Mouse (Mus musculus) spleen, adult 2 months (tissue): ENCODE measurements around the gene Chmp4b. TPM values are rescaled to one million over a fixed set of nuclear protein-coding genes. Genes with fewer than 3 reads are reported as not detected.

Experiments used
- DNase-seq, 2 experiments: peaks; one replicate each; pipeline versions ENCODE4 v3.0.0 to v3.0.0-alpha.2; 2012 to 2021; ENCODE audit warnings: low spot score in 2 of 2, low read depth in 1 of 2
- H3K27ac ChIP-seq: fragments of 200-500 bp; 2 replicates; pipeline ENCODE4 v1.5.1; 2012; ENCODE audit warnings: low read length, inconsistent platforms; ENCODE audit not compliant: insufficient read depth
- H3K27me3 ChIP-seq: fragments of 200-500 bp; 2 replicates; pipeline ENCODE4 v1.6.1; 2012; ENCODE audit warnings: mild to moderate bottlenecking, moderate library complexity, low read length, inconsistent platforms; ENCODE audit not compliant: control insufficient read depth, insufficient read depth
- H3K36me3 ChIP-seq: fragments of 200-500 bp; 2 replicates; pipeline ENCODE4 v1.6.1; 2012; ENCODE audit warnings: mild to moderate bottlenecking, low read length, inconsistent platforms; ENCODE audit not compliant: control insufficient read depth, insufficient read depth
- H3K4me1 ChIP-seq: fragments of 200-500 bp; 2 replicates; pipeline ENCODE4 v1.6.1; 2011; ENCODE audit warnings: inconsistent platforms; ENCODE audit not compliant: control insufficient read depth, insufficient read depth, insufficient read length
- H3K4me3 ChIP-seq: fragments of 200-500 bp; 2 replicates; pipeline ENCODE4 v1.5.1; 2011; ENCODE audit warnings: mild to moderate bottlenecking, inconsistent platforms; ENCODE audit not compliant: insufficient read depth, insufficient read length; ENCODE audit errors: extremely low read depth
- CTCF ChIP-seq: fragments of 200-500 bp; IDR thresholded peaks from 2 replicates; pipeline ENCODE4 v1.5.1; 2011; ENCODE audit warnings: mild to moderate bottlenecking, inconsistent platforms; ENCODE audit not compliant: insufficient read depth, insufficient read length, insufficient replicate concordance; ENCODE audit errors: extremely low read depth
- POLR2A ChIP-seq: fragments of 200-500 bp; IDR thresholded peaks from 2 replicates; pipeline ENCODE4 v1.6.1; 2011; ENCODE audit warnings: low read depth, low read length, inconsistent platforms
- WGBS: fragments of 180-500 bp; shearing (Covaris S2); methylation state at CpG from one replicate; pipeline ENCODE4 v1.1.7; 2018; 5-methylcytosine and 5-hydroxymethylcytosine counted together
- polyA plus RNA-seq: library from polyadenylated mRNA; depleted of rRNA; stranded (reverse); fragments of >200 nt; gene quantifications from 2 replicates; pipeline ENCODE4 v1.2.3, GENCODE M21; 2012

Chmp4b gene
- polyA plus RNA-seq, 1 experiment = 52.8 TPM

DNA sequence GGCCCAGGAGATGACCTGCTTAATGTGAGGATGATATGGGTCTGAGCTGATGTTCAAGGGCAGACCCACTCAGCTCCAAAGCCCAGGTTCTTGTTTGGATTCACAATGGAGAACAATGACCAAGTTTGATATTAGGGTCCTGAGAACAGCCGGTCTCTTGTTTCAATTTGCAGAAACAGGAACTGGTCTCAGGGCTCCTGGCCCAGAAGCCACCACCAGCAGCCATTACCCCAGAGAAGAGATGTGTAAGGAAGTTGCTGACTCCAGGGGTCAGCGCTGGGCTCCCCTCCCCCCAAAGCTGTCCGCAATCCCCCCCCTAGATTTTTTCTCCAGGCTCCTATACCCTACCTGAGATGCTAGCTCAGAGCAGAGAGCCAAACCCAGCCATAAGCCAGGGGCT lies 62.5 kb downstream of the Chmp4b start:
- DNase-seq = no peak
- no peaks in the 10 kb centered on the region for H3K4me1 ChIP-seq
- H3K36me3 ChIP-seq = no peaks in the 10 kb centered on the region
- no peak overlapping the region for H3K4me3 ChIP-seq
- TF ChIP-seq CTCF (no peak), POLR2A (no peak)
- 35% methylated on average over 3 of the region's 3 CpGs for WGBS
- no peak overlapping the region for H3K27ac ChIP-seq
- H3K27me3 ChIP-seq = no peaks in the 10 kb centered on the region

GRCm38 (mm10) chr2:154716586-154716985 lies 65.1 kb downstream of the Chmp4b start:
- Histone ChIP-seq H3K4me3 (no peak overlapping the region), H3K27ac (no peak overlapping the region), H3K4me1 (no peaks in the 10 kb centered on the region), H3K27me3 (no peaks in the 10 kb centered on the region), H3K36me3 (no peaks in the 10 kb centered on the region)
- no peak for TF ChIP-seq POLR2A
- no peak for TF ChIP-seq CTCF
- 90% methylated on average over 4 of the region's 4 CpGs for WGBS
- DNase-seq = no peak

- Histone ChIP-seq H3K27ac (no peak overlapping the region), H3K27me3 (no peaks in the 10 kb centered on the region), H3K36me3 (no peaks in the 10 kb centered on the region), H3K4me3 (no peak overlapping the region), H3K4me1 (no peaks in the 10 kb centered on the region)
- no peak for DNase-seq
- TF ChIP-seq CTCF (no peak), POLR2A (no peak)
These were observed 65.6 kb downstream of the Chmp4b start for GRCm38 (mm10) chr2:154717081-154717480.

- 91% methylated on average over 12 of the region's 12 CpGs for WGBS
- Histone ChIP-seq H3K27me3 (no peaks in the 10 kb centered on the region), H3K4me1 (no peaks in the 10 kb centered on the region), H3K4me3 (no peak overlapping the region), H3K27ac (no peak overlapping the region), H3K36me3 (no peaks in the 10 kb centered on the region)
- no peak for TF ChIP-seq POLR2A
- TF ChIP-seq CTCF = no peak
- DNase-seq = no peak
These were observed 67.5 kb downstream of the Chmp4b start for GRCm38 (mm10) chr2:154718855-154719556.

- TF ChIP-seq CTCF (no peak), POLR2A (no peak)
- WGBS = 42% methylated on average over 2 of the region's 2 CpGs
- DNase-seq = no peak
- no peak overlapping the region for H3K27ac ChIP-seq
- no peaks in the 10 kb centered on the region for H3K36me3 ChIP-seq
- H3K4me3 ChIP-seq = no peak overlapping the region
- H3K27me3 ChIP-seq = no peaks in the 10 kb centered on the region
- no peaks in the 10 kb centered on the region for H3K4me1 ChIP-seq
These were observed 68.8 kb downstream of the Chmp4b start for GRCm38 (mm10) chr2:154720315-154720714.

DNA sequence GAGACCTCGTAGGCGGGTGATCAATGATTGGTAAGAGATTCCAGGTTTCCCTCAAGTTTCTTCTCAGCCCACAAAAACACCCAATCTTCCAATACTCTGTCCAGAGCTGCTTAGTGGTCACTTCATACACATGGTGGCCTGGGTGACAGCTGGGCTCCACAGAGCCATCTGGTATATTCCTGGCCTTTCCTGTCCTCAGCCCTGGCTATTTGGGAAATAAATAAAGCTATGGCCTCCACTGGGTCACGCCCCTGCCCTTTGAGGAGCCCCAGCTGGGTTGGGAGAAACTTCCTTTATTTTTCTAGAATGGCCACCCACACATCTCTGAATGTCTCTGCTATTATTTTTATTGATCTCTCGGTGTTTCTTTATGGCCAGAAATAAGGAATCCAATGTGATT lies 72.0 kb downstream of the Chmp4b start:
- TF ChIP-seq POLR2A (no peak), CTCF (no peak)
- DNase-seq = no peak
- Histone ChIP-seq H3K27me3 (no peaks in the 10 kb centered on the region), H3K27ac (no peak overlapping the region), H3K4me3 (no peak overlapping the region), H3K4me1 (no peaks in the 10 kb centered on the region), H3K36me3 (no peaks in the 10 kb centered on the region)
- WGBS = 83% methylated on average over 4 of the region's 4 CpGs

DNA sequence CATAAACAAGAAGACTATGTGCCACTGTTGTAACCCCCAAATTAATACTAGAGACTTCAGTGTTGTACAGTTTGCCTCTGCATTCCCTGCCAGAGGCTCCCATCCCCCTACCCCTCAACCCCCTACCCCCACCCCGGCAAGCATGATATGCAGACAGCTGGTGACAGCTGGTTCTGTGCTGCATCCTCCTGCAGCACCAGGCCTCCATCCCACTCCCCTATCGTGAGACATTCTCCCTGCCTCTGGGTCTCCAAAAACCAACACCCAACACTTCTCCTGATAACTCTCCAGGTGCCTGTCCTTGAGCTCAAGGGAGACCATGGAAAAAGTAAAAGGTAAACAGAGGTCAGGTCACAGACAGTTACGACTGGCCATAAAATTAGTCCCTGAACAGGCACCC lies 78.2 kb downstream of the Chmp4b start:
- no peaks in the 10 kb centered on the region for H3K36me3 ChIP-seq
- no peak overlapping the region for H3K27ac ChIP-seq
- no peak for DNase-seq
- H3K4me1 ChIP-seq = peaks cover 3% of the 10 kb centered on the region; the same call in 1 of the 2 replicates
- H3K4me3 ChIP-seq = no peak overlapping the region
- no peaks in the 10 kb centered on the region for H3K27me3 ChIP-seq
- 72% methylated on average over 3 of the region's 3 CpGs for WGBS
- TF ChIP-seq CTCF = no peak
- no peak for TF ChIP-seq POLR2A
